Mouse (Mus musculus) T-helper 1 cell (primary cell): ENCODE measurements around the gene Atf6.

ENCODE experiments used
- in situ Hi-C: fragments of 300-600 bp; cut with MboI, MseI; formaldehyde crosslinking; loops from one replicate; pipeline ENCODE4 v1.15.1; 2025; ENCODE audit warnings: high pct_unique_total_duplicates

Gene Atf6

GRCm38 (mm10) chr1:170709481-170709880, 158.1 kb downstream of the Atf6 start:
- in situ Hi-C loops = loop anchor here (5.0 kb wide), 1 partner anchor 37 kb away; no protein-coding TSS in a partner anchor

- in situ Hi-C loops = loop anchor here (5.0 kb wide), 1 partner anchor 37 kb away; no protein-coding TSS in a partner anchor
These were observed 158.5 kb downstream of the Atf6 start for GRCm38 (mm10) chr1:170709034-170709433.

- in situ Hi-C loops = loop anchor here (5.0 kb wide), 1 partner anchor 34 kb away; no protein-coding TSS in a partner anchor
These were observed 161.5 kb downstream of the Atf6 start for GRCm38 (mm10) chr1:170706046-170706445.

GRCm38 (mm10) chr1:170704911-170705594, 162.5 kb downstream of the Atf6 start:
- in situ Hi-C loops = loop anchor here (5.0 kb wide), 1 partner anchor 33 kb away; no protein-coding TSS in a partner anchor

- in situ Hi-C loops = no loop called here
These were observed 163.5 kb downstream of the Atf6 start for GRCm38 (mm10) chr1:170704103-170704502.

GRCm38 (mm10) chr1:170702958-170703357, 164.6 kb downstream of the Atf6 start:
- in situ Hi-C loops = no loop called here

GRCm38 (mm10) chr1:170702263-170702662, 165.3 kb downstream of the Atf6 start:
- in situ Hi-C loops = no loop called here

- in situ Hi-C loops = no loop called here
These were observed 166.0 kb downstream of the Atf6 start for GRCm38 (mm10) chr1:170701582-170701981.

- in situ Hi-C loops = no loop called here
These were observed 166.4 kb downstream of the Atf6 start for GRCm38 (mm10) chr1:170701178-170701577.

GRCm38 (mm10) chr1:170700496-170701027, 167.0 kb downstream of the Atf6 start:
- in situ Hi-C loops = no loop called here

GRCm38 (mm10) chr1:170699553-170699952, 168.0 kb downstream of the Atf6 start:
- in situ Hi-C loops = no loop called here

GRCm38 (mm10) chr1:170698771-170699170, 168.8 kb downstream of the Atf6 start:
- in situ Hi-C loops = no loop called here

- in situ Hi-C loops = no loop called here
These were observed 169.7 kb downstream of the Atf6 start for GRCm38 (mm10) chr1:170697771-170698356.

- in situ Hi-C loops = no loop called here
These were observed 170.6 kb downstream of the Atf6 start for GRCm38 (mm10) chr1:170696996-170697395.

GRCm38 (mm10) chr1:170695326-170695725, 172.2 kb downstream of the Atf6 start:
- in situ Hi-C loops = no loop called here

- in situ Hi-C loops = no loop called here
These were observed 172.7 kb downstream of the Atf6 start for GRCm38 (mm10) chr1:170694821-170695291.

- in situ Hi-C loops = no loop called here
These were observed 176.3 kb downstream of the Atf6 start for GRCm38 (mm10) chr1:170691301-170691700.

GRCm38 (mm10) chr1:170689773-170690172, 177.8 kb downstream of the Atf6 start:
- in situ Hi-C loops = no loop called here

- in situ Hi-C loops = no loop called here
These were observed 183.7 kb downstream of the Atf6 start for GRCm38 (mm10) chr1:170683863-170684262.

GRCm38 (mm10) chr1:170679624-170680023, 187.9 kb downstream of the Atf6 start:
- in situ Hi-C loops = no loop called here

GRCm38 (mm10) chr1:170678861-170679260, 188.7 kb downstream of the Atf6 start:
- in situ Hi-C loops = no loop called here

GRCm38 (mm10) chr1:170677681-170678080, 189.9 kb downstream of the Atf6 start:
- in situ Hi-C loops = no loop called here
